In genomic region chr11:68213896-68214295, GRCm38 (mm10) we compare ENCODE assay signal across 1 mouse cellular context.
TF ChIP-seq lines count a peak whose summit lies in the region.

No protein-coding gene starts in this region.

TF ChIP-seq in CH12.LX, 34 proteins besides CTCF, POLR2A, EP300 and RAD21 (continued from another document):
- peak; percentile 76 for TF ChIP-seq ETS1 (conservative IDR thresholded peaks at IDR 0.05; ENCODE audit: low read depth, low read length)
- no peak for TF ChIP-seq USF1 (IDR thresholded peaks at IDR 0.05; ENCODE audit: low read depth, low read length)
- TF ChIP-seq CHD1 (IDR thresholded peaks at IDR 0.05; ENCODE audit: low read depth, low read length) = no peak
- peak; percentile 30 for TF ChIP-seq SMC3 (IDR thresholded peaks at IDR 0.05; ENCODE audit: low read depth, low read length)
- no peak for TF ChIP-seq UBTF (IDR thresholded peaks at IDR 0.05; ENCODE audit: low read depth, low read length)
- TF ChIP-seq BHLHE40 (IDR thresholded peaks at IDR 0.05; ENCODE audit: low read depth, low read length) = peak; percentile 64; the same call in 1 of the 2 replicates
- no peak for TF ChIP-seq POLR2AphosphoS2 (IDR thresholded peaks at IDR 0.05; ENCODE audit: low read depth, low read length)
- peak; percentile 69; the same call in 1 of the 2 replicates for TF ChIP-seq MXI1 (IDR thresholded peaks at IDR 0.05; ENCODE audit: low read depth, low read length)
- no peak for TF ChIP-seq ZKSCAN1 (IDR thresholded peaks at IDR 0.05; ENCODE audit: borderline replicate concordance, low read depth, low read length)
- no peak for TF ChIP-seq ZNF384 (IDR thresholded peaks at IDR 0.05; ENCODE audit: low read depth, low read length)
- peak; percentile 67; the same call in 1 of the 2 replicates for TF ChIP-seq TCF12 (IDR thresholded peaks at IDR 0.05; ENCODE audit: low read depth, low read length)
- peak; percentile 76 for TF ChIP-seq CHD2 (IDR thresholded peaks at IDR 0.05; ENCODE audit: low read length)
- TF ChIP-seq IRF4 (IDR thresholded peaks at IDR 0.05; ENCODE audit: low read depth, low read length) = peak; percentile 77
- TF ChIP-seq ZMIZ1 (IDR thresholded peaks at IDR 0.05; ENCODE audit: low read depth, low read length) = peak; percentile 79
- TF ChIP-seq JUN (IDR thresholded peaks at IDR 0.05; ENCODE audit: insufficient read depth, low read depth, low read length) = no peak
